Mouse (Mus musculus): Measurements from ENCODE around the gene Dync1li1.
A peak's percentile ranks its signal among the peaks of the same experiment; 100 is the strongest.

Gene Dync1li1

DNA sequence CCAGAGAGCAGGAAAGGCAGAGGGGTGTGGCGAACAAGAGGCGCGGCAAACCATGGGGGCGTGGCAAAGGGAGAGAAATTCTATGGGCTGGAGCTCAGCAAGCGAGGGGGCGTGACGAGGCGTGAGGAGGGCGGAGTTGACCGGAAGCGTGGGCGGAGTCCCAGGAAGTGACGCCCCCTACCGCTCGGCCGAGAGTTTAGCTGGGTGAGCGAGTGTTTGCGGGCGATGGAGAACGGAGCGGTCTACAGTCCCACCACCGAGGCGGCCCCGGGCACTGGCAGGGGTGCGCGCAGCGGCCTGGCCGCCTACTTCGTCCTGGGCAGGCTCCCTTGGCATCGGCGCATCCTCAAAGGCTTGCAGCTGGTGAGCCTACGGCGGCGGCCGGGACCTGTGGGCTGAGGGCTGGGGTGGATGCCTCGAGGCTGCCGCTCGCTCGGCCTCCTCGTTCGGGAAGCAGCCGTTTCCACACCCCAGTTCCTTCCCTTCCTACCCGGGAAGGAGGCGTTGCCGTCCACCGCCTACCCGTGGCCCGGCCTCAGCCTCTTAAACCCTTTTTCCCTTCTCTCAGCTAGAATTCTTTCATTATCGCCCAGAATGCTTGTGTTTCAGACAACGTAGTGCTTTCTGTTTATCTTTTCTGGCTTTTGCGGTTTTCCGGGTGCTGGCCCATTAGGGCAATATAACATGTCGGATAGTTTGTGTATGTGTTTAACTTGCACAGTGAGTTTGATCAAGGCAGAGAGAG is 42.6 kb downstream of the Dync1li1 start, which contains the start of gene Cmtm6:
Gene Cmtm6, plus strand, starts transcription at position 106 of the 745 bp plus-strand sequence.
- DNase-seq = peak; percentile 98

DNA sequence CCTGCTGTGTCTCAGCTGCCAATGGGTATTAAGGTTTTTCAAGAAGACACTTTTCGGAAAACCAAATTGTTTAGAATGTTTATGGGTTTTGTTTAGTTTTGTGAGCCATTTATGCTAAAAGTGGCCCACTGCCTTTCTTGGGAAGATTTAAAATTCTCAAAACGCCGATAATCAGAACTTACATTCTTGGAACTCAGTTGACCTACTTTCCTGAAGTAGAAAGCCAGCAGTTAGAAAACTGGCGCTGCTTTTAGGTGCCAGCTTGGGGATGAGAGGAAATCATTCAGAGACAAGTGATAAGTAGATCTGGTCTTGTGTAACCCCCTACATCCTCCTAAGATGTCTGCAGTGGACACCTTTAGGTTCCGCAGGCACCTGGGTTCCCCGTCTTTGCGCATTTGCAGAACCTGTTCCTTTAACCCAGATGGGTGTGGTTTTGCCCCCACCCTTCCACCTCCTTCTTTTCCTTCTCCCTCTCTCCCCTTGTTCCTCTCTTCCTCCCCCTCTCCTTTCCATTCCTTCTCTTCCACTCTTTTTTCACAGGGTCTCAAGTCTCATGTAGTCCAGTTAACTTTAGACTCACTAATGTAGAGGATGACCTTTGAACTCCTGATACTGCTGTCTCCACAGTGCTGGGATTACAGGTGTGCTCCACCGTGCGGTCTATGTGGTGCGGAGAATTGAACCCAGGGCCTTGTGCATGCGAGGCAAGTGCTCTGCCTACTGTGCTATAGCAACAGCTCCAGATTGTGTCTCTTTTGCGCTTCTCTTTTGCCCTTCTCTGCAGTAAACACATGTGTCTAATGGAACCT is 43.5 kb downstream of the Dync1li1 start:
- no peak for DNase-seq

DNA sequence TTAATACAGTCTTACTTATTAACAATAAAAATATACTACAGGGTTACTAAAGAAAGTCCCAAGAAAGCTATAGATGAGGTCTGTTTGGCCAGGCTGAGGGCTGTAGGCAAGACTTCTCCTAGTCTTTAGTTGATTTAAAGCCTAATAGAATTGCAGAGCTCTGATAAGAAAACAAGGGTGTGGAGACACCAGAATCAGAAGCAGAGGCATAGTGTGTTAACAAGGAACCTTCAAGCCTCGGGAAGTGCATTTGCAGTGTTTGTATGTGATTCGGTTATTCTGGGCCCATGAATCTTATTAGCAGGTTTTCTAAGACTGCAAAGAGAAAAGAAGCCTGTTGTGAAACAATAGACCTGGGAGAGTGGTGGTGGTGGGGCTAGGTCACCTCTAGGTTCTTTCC is 44.6 kb downstream of the Dync1li1 start:
- no peak for DNase-seq

DNA sequence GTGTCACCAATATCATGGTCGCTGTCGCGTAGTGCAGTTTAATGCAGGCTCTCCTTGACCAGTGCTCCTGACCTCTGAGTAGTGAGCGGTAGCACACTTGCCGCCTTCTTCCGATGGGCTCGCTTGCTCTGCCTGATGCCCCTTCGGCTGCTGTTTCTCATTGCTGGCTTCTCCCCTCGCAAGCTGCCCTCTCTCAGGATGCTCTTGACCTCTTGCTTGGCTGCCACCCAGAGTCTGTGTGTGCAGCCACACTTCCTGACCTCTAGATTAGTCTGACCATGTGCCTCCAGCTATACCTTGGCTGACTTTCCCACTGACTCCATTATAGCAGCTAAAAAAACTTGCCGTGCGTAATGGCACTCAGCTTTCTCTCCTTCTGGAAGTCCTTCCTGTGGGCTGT is 47.9 kb downstream of the Dync1li1 start:
- DNase-seq = no peak

DNA sequence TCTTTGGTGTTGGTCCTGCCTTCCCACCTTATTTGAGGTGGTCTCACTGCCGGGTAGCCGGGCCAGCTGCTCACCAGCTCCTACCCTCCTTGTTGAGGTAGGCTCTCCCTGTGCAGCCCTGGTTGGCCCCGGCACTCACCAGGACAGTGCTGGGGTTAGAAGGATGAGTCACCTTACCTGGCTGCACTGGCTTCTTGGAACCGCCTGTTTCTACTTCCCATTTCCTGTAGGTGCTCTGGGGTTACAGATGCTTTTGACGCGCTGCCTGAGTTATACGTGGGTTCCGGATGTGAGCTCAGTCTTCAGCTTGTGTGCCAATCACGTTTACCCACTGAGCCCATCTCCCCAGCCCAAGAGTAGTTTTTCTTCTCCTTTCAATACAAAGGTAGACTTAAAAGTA is 51.7 kb downstream of the Dync1li1 start:
- no peak for DNase-seq

DNA sequence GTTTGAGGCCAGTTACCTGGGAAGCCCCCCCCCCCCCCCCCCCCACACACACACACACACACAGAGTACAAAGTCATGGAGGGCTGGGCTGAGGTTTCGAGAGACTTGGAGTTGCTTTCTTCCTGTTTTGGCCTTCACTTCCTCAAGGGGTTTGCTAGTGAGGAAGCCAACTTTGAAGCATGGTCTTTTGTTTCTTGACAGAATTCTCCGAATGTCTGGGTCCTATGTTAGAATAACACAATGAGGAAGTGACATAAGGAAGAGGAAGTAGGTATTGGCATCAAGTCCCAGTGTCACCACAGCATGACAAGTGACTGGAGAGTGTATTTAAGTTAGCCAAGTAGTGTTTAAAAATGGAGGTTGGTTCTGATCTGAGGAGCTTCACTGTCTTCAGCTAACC is 54.1 kb downstream of the Dync1li1 start:
- DNase-seq = no peak

DNA sequence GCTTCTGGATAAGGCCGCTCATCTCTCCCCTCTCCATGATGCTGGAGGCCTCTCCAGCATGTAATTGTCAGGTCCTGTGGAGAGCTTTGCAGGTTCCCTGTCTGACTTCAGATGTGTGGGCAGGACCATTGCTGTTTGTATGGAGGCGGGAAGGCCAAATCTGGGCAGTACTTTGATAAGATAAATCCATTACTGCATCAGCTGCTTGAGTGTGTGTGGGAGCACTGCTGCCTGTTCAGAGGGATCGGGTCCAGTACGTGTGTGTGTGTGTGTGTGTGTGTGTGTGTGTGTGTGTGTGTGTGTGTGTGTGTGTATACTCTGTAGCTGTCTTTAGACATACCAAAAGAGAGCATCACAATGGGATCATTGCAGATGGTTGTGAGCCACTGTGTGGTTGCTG is 56.6 kb downstream of the Dync1li1 start:
- no peak for DNase-seq

DNA sequence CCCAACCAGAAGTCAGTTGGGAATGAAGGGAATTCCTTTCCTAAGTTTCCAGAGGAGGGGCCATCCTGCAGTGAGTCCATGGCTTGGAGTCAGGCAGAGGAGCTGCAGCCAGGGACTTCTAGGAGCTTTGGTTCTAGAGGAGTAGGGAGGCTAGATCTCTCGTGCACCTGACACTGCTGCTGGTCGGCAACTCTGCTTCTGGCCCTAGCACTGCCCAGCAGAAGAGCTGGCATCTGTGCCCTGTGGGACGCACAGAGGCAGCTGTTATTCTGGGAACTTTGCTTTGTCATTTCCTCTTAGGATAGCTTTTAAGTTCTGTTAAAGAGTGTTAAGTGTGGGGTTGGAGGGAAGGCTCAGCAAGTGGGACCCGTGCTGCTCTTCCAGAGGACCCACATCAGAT is 57.1 kb downstream of the Dync1li1 start:
- DNase-seq = no peak

DNA sequence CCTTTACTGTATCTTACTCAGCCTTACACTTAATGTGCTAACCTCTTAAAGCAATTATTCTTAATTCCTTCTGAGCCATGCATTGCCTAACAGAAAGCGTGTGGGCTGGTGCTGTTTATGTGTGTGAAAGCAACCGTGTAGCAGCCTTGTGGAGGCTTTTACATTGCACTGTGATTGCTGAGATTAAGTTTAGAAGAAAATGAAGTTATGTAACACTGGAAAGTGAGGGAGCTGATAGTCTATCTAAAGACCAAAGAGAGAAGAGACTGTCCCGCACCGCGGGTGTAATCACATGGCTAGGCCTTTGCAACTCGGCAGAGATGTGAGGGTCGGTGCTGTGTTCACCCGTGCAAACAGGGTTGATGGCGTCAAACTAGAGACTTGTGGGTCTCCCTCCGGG is 58.4 kb downstream of the Dync1li1 start:
- DNase-seq = no peak

DNA sequence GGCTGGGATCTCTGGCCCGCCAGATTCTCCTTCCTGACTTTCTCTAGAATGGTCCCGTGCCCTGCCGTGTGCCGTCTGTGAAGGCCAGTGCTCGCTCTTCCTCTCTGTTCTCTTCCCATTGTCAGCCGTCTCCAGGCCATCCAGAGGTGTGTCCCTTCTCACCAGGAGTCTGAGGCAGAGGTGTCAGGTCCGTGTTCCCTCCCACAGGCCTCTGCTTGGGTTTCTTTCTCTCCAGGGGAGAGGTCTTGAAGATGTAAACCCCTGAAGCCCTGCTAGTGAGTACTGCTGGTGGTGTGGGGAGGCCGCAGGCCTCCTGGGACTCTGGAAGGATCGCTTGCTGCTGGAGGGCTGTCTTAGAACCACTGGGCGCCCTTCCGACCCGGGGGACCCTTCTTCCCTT is 58.9 kb downstream of the Dync1li1 start:
- no peak for DNase-seq

DNA sequence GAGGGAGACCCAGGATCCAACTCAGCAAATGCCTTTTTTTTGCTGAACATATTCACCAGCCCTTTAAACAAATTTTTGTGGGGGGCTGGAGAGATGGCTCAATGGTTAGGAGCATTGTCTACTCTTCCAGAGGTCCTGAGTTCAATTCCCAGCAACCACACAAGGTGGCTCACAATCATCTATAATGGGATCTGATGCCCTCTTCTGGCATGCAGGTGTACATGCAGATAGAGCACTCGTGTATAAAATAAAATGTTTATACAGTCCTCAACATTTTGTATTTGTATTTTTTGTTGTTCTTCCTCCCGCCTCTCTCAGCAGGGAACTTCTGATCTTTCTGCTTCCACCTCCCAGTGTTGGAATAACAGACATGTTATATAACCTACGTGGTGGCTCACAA is 63.0 kb downstream of the Dync1li1 start:
- no peak for DNase-seq

DNA sequence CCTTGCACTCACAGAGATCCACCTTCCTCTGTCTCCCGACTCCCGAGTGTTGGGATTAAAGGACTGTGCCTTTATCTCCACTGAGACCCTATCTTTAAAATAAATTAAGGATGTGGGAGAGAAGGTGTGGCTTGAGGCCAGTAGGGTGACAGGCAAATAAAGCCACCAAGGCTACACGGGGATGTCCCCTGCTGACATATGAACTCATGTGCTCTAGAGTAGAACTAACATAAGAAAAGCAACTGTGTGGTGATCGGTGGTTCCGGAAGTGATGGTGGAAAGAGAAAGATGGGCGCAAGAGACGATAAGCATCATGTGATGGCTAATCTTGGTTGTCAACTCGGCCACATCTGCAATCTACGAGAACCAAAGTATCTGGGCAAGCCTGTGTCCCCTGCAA is 63.7 kb downstream of the Dync1li1 start:
- no peak for DNase-seq

DNA sequence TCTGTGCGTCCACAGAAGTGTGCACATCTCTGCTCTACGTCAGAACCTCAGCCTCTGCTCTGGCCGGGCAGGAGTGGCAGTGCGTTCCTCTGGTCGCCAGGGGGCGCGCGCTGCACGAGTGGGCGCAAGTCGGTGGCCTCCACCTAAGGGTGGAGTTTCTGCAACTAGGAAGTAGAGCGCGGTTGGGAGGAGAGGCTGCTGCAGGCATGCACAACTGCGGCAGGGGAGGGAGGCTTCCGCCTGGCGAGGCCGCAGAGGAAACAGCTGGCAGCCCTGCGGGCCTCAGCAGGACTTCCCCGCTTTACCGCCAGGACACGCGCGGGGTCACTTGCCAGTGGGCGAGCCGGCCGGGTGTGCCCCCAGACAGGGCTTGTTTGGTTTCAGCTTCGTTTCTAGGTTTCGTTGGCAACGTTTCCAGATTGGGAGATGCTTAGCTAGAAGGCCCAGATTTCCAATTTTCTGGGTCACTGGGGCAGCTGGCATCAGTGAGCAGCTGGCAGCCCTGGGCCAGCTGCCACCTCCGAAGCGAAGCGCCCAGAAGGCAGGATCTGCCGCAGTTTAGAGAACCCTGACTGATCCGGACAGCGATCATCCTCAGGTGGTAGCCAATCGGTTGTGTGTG is 64.4 kb downstream of the Dync1li1 start:
- peak; percentile 95 to 96 for DNase-seq

DNA sequence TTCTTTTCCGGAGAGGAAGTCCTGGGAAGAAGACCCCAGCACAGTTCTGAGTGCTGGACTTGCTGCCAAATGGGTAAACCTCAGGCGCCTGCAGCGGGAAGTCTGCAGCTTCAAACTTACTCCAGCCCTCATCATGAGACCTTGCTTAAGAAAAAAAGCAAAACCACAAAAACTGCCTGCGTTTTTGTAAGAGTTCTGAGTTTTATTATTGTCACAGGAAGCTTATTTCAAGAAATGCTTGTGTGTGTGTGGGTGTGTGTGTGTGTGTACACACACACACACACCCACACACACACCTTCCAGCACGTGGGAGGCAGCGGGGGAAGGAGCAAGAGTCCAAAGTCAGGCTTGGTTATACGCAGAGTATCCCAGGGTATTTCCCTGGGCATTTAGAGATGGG is 69.7 kb downstream of the Dync1li1 start:
- DNase-seq = no peak

DNA sequence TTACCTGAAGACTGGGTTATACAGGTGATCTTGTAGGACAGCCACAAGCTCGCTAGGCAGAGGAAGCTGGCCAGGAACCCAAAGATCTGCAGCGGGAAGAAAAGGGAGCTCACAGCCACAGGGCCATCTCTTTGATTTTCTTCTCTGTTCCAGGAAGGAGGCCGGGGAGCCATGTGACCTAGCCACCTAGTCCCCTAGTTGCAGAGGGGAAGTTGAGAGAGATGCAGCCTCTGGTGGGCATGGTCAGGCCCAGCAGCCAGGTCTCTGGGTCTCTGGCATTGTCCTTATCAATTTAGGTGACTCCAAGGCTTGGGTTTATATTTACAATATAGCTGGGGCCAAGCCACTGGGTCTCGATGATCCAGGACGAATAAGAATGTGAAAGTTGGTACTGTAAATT is 70.2 kb downstream of the Dync1li1 start:
- DNase-seq = no peak

DNA sequence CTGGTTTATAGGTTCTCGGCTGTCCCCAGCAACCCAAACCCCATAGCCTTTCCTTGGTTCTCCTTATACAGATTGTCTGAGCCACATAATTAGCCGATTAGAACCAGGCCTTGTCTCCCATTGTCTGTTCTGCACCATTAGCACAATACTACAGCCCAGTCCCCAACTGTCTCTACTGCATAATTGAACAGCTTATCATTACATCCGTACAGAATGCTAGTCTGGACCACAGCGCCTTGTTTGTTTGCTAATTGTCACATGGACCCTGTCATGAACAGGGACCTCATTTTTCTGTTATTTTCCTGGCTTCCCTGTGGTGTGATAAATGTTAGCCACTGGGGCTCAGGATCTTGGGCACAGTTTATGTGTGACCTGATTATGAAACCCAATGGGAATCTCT is 71.3 kb downstream of the Dync1li1 start:
- no peak for DNase-seq

DNA sequence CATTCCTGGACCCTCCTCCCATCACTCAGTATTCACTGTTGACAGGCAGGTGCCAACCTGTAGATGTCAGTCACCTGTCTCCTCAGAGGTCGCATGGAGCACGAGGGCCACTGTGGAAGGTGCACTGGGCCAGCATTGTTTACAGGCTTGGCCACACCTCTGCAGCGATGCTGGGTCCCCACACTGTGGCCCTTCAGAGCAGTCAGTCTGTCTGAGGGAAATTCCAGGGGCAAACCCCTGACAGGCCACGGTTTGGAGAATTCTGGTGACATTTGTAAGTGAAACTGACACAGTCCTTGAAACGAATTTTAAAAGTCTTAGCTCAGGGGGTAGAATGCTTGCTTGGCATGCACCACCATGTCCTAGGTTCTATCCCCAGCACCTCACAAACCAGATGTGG is 71.8 kb downstream of the Dync1li1 start:
- DNase-seq = no peak

DNA sequence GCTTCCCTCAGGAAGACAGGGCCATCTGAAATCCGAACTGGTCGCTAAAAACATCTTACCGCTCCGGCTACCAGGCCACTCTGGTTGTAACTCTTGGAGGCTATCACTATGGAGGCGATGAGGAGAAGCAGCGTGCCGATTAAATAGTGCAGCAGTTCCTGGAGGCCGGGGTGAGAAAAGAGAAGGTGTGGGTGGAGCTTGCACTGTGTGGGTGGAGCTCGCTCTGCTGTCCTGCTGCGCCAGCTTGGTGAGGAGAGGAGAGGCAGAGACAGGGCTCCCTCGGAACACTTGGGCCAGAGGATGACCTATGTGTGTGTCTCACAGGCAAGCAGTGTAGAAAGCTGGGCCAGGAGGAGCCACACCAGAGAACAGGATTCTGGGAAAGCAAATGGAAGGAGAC is 73.3 kb downstream of the Dync1li1 start:
- no peak for DNase-seq

DNA sequence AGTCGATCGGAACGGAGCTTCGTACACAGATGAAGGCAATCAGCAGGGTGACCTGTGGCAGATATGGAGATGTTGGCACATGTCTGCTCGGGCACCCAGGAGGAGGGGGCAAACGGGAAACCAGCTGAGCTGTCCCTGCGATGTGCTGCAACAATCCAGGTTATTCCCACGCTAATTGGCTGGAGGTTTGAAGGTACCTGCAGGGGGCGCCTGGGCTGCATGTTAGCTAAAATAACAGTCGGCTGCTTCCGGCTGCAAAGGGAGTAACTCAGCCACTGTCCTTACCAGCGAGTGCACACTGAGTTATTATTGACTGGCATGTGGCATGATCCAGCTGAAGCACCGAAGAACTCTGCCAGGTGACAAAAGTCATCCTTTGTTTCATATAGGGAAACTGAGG is 74.8 kb downstream of the Dync1li1 start:
- DNase-seq = peak; percentile 68 to 73

DNA sequence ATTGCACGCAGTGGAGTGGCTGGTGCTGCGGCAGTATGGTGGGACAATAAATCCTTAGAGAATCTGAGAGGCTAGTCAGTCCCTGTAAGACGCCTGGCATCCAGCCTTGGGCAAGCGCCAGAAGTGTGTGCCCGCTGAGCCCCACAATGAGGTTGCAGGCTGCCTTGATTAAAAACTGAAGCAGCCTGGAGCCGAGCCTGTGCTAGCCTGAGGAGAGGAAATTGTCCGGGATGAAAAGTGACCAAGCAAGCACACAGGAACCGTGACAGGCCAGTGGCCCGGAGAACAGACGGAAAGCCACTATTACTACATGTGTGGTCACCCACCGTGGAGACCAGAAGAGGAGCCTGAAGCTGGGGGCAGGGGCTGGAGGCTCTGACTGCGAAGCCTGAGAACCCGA is 78.4 kb downstream of the Dync1li1 start:
- DNase-seq = peak; percentile 88 to 93

DNA sequence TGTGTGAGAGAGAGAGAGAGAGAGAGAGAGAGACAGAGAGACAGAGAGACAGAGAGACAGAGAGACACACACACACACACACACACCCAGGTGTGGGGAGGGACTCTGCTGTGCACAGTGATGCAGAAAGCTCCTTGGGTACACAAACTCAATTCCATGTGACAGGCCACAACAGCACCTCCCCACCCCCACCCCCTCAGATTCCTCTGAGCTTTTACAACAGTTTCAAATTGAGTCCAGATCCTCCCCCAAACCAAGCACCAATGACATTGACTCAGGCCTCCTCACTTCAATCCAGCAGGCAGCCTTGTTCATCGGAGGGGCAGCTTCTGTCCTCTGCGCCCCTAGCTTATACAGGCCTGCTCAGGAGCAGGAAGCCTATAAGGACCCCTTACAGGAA is 78.9 kb downstream of the Dync1li1 start:
- no peak for DNase-seq

DNA sequence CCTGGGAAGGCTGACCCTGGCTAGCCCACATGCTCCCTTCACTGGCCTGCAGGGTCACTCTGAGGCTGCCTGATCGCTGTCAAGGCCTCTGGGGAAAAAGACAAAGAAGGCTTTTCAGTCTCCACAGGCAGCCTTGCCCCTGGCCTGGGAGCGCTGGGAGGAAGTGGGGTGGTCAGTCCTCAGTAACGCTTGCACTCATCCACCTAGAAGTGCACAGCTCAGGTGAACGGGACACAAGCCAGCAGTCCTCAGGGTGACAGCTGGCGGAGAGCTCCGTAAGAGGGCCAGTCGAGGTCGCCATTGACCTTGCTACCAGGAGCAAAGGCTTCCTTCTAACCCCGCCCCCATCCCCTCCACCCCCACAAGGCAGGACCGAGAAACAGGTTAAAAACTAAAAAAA is 79.5 kb downstream of the Dync1li1 start:
- DNase-seq = peak; percentile 56 to 58

DNA sequence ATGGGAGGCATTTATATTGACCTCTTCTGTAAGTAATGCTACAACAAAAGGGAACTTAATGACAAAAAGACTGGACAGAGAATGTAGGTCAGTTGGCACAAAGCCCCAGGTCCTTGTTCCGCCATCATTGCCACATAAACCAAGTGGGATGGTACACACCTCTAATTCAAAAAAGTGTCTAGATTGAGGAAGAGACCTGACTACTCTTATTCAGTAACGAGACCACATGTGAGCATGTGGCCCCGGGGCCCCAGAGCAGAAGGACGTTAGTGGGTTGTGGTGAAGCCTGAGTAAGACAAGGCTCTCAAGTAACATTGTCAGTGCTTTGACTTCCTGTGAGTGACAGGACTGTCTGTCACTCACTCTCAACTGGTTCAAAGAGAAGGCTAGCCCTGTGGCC is 81.6 kb downstream of the Dync1li1 start:
- DNase-seq = no peak

DNA sequence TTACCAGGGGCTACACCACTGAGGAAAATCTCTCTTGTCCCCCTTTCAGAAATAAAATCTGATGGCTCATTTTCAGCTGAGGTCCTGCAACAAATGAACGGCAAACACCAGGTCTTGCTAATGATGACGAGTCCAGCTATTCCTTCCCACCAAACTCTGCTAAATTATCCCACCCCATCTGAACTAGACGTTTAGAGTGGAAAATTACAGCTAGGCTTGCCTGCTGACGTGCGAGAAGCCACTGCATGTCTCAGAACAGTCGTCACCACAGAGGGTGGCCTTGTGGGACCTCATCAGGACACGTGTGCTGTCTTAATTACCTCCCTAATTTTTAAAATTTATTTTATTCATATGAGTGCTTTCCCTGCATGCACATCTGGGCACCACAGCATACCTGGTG is 83.0 kb downstream of the Dync1li1 start:
- DNase-seq = no peak

Data from cerebellum, postnatal 10 days (tissue).